Mouse (Mus musculus) ovary, postnatal 14 days (tissue): Measurements from ENCODE around the gene Nfkbiz.

Source experiments
- DNase-seq: peaks from one replicate; pipeline ENCODE4 v3.0.0; 2022; ENCODE audit warnings: low spot score

The Nfkbiz gene

DNA sequence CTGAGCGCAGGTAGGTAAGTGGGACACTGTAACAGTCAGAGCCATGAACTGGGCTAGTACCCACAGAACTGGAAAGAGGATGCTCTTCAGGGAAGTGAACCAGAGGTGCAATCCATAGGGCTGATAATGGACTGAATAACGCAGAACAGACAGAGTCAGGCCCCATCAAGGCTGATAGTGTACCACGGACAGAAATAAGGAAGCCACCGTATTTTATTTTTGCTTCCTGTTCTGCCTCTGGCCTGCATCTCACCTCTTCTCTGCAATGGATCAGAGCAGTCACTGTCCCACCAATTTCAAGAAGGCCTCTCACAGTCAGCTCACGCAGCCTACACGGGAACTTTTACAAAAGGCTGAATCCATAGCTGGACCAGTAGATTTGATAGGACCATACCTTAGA lies 6.7 kb downstream of the Nfkbiz start:
- DNase-seq = no peak

DNA sequence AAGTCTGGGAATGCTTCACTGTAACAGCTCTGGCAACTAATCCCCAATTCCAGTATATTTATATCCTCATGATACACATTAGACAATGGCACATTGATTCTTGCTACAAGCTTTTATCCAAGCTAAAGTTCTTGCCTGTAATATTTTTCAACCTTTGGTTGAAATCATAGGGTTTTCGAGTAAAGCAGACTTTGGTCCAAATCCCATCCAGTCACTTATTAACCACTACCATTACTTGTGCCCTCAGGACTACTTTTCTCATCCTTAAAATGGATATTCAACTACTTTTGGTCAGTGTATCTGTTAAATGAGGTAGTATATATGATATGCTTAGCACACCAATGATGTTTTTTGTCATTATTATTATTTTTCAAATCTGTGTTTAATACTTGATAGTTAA lies 7.2 kb downstream of the Nfkbiz start:
- DNase-seq = no peak

DNA sequence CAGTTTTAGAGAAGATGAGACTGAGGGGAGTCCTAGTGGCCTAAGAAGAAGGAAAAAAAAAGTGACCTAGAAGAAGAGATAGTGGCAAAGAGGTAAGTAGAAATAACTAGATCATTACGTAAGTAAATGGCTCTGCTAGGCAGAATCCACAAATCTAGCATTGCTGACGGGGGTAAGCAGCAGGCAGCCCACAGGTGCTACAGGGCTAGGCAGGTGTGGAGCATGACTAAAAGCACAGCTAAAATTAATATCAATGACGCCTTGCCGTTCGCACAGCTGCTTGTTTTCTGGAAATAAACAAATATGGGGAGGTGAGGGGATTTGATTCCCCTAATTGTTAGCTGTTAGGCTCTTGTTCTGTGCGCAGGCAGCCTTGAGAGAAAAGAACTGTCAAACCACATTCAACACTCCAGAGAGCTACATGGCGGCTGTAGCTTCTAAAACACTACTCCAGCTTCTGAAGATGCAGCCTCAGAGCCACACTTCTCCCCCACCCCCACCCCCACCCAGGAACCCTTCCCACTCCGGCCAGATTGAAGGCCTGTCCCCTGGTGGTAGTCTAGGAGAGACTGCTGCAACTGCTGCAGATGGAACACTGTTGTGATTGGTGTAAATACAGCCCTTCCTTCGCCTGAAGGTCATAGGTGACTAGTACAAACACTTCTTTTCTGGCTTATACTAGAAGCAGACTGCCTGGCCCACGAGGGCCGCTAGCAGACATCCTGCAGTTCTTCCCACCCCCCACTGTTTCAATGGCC lies 15.1 kb downstream of the Nfkbiz start:
- no peak for DNase-seq

DNA sequence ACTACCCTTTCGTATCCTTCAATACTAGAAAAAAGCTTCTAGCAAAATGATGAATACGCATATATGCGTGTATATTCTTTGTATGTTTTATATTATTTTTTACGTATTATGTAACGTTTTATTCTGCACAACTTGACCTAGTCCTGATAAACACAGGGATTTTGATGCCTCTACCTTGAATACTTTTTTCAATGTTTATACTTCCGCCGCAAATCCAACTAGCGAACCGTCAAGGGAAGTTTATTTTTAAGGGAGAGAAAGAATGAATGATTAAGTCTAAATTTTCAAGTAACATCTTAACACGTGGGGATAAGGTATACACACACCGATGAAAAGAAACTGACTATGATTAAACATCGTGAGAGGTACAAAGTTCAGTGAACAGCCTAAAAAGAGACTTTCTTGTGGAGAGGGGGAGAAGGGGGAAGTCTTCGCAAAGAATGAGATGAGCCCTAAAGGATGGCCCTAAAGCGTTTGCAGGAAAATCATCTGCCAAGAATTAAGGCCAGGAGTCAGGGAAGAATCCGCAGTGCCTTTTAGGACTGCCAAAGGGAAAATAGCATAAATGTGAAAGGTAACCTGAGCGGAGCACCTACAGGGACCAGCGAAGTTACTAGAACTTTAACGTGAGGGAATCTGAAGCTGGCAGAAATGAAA lies 15.8 kb downstream of the Nfkbiz start:
- no peak for DNase-seq

DNA sequence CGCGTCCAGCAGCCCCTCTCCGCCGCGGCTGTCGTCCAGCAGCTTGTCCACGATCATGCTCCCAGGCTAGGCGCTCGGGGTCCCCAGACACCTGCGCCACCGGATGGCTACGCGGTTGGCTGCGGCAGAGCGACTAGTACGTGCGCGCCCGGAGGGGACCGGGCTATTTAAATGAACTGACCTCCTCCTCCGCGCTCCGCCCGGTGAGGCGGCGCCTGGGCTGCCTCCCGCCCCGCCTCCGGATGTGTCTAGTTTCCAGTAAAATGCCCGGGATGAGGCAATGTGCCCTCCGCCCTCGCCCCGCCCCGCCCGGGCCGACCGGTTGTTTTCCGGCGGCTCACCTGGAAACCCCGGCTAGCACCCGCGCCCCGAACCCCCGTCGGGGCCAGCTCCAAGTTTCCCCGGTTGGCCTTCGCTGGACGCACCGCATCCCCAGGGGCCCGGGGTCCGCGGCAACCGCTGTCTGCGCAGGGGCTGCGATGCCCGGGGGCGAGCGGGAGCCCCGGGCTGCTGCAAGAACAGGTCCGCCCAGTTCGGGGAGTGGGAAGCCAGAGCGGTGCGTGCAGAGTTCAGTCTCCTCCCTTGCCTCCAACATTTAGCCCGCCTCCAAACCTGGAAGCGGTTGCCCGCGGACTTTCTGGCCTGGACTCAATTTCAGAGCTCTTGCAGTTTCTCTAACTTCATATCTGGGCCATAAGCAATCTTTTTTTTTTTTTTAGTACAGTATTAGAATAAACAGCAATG lies 16.5 kb downstream of the Nfkbiz start:
- DNase-seq = peak; percentile 82

DNA sequence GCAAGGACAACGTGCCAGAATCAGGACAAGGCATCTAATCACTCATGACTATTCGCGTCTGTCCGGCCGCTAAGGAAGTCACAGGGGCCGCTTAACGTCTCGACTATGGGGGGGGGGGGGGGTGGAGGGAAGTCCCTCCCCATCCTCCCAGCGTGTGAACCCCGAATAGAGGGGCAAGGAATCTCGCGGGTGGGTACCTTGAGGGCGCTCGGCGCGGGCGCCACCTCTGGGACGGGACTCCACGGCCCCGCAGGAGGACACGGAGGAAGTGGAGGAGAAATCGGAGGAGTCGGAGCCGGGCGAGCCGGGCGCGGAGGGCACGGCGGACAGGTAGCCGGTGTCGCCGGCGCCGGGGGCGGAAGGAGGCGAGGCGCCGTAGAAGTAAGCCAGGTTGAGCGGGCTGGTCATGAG lies 17.1 kb downstream of the Nfkbiz start:
- DNase-seq = no peak

DNA sequence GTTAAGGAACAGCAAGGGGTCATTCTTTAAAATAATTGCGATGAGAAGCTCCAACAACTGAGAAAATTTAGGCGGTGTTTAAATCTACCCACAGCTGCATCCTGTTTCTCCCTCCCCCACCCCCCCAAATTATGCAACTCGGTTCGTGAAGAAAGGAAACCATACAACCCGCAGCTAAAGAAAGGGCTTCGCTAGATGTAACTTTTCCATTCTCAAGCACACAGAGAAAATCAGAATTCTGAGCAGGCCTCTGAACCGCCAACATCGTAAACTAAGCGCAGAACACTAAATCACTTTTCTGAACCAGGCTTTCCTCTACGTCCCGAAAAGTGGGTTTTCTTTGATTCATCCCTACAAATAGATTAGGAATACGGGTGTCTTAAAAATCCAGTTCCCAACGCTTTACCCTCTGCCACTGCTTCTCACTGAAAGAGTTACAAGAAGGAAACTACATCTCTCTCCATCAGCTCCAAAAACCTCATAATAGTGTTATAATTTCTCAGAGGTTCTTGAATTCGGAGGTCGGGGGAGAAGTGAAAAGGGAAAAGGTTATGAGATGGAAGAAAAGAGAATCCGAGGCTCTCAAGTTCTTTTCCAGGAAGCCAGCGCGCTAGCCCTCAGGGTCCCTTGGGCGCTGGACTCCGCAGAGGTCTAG lies 17.7 kb downstream of the Nfkbiz start:
- DNase-seq = no peak

DNA sequence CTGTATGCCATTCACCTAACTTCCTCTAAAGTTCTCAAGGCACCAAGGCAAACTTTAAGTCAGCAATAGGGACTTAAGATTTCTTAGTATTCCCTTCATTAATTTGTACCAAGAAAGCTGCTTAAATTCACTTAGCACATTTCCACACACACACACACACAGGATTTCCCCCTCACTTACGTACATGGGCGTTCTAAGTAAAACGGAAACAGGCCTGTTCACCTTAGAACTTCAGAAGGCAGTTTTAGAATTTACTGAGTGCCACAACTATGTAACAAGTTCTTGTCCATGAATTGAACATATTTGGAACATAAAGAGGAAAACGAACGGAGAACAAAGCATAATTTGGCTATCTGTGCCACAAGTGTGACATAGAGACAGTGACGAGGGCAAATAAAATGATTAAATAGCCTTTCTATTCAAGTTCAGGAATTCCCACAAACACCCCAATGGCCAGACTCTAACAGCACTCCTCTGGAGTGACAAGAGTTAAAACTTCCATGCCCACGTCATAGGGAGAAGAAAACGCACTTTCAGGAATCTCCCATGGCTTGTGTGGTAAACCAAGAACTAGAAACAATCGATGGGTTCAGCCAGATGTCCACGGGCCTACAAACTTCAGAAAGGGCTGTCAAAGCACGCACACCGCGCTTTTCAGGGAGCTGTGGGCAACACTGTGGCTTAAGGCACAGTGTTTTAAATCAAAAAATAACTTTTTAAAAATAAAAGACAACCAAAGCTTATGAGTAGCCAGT lies 18.4 kb downstream of the Nfkbiz start:
- no peak for DNase-seq

DNA sequence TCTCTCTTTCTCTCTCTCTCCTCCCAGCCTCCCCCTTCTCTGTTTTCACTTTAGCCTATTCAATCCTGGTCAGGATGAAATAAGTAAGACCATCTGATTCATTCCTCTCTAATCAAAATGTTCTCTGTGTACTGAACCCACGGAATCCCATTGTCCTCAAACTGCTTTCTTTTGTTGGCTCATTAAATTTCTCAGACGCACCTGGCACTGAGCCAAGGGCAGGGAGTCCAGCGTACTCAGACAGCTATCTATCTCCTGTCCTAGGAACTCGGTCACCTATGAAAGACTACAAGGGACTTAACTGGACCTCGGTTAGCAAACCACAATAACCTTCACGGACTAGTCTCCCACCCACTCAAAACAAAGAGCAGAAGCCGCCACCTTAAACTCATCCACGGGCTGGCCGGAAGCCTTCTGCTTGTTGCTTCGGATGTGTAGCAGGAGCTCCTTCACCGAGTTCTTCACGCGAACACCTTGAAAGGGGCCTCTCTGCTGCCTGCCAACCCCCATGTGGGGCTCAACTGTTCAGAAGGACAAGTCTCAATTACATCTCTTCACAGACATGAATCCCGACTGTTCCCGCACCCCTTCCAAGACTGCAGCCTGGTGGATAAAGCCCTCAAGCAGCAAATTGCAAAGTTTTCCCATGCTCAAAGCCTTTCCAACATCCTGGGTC lies 19.4 kb downstream of the Nfkbiz start:
- DNase-seq = peak; percentile 45

DNA sequence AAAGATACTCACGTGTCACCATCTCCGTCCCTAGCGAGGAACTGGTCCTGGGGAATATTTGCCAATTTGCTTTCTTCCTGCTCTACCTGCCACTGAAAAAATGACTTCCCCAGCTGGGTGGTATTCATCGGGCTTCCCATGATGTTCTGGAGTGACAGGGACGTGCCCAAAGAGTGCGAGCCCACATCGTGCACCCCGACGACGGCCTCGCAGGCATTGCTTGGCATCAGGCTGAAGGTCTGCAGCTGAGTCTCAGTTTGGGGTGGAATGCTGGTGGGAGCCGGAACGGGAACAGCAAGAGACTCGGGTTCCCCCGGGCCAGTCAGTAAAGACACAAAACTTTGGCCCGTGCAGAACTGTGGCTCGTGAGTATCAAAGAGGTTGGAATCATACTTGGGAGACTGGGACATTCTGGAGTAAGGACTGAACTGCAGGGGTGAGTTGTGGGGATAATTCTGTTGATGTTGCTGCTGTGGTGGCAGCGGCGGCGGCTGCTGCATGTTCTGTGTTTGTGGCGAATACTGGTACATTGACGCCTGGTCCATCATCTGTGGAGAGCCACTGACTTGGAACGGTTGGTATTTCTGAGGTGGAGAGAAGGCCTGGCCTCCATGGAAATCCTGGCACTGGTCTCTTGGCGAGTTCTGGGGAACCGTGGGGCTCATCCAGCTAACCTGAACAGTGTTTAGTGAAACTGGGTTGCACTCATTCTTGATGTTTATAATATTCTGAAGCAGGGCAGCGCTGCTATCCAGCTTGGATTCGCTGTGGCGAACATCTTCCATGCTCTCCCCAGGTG lies 20.8 kb downstream of the Nfkbiz start:
- DNase-seq = no peak

DNA sequence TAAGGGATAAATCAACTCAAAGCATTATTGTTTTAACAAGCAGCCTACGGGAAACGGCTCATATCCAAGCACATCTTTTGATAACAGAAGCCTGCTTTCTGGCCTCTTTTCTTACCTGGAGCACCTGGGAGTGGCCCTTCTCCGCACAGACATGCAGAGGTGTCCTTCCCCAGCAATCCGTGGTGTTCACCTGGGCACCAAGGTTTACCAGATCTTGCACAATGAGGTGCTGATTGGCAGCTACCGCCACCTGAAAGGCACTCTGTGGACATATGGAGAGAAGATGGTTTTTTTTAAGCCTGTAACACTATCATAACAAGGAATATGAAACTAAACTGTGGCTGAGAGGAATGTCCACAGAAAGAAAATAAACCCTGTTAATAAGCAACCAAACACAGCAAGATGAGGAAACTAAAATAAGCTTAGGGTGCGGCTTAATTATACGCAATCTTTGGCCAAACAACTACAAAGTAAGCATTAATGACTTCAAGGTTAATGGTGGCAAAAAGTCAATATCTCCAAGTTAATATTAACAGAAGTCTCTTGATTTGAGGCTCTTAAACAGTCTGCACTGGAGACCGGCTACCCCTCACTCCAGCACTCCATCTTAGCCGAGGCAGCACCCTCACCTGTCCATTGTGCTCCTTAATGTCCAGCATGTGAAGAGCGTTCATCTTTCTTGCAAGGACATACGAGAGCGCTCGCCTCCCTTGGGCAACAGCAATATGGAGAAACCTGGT lies 22.3 kb downstream of the Nfkbiz start:
- no peak for DNase-seq

DNA sequence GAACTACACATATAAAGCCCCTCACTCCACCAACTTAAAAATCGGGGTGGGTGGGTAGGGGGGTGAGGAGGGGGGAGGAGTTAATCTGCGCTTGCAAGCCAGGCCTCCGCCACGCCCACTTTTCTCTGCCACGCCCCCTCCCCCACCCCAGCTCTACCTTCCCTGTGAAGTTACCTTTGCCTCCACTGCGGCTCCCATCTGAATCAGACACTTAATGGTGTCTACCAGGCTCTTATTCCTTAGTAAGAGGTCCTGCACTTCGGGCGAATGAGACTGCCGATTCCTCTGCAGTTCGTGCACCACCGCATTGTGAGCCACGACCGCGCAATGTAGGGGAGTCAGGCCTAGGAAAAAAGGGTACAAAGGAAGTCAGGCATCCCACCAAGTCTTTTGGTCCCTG lies 23.2 kb downstream of the Nfkbiz start:
- DNase-seq = no peak

DNA sequence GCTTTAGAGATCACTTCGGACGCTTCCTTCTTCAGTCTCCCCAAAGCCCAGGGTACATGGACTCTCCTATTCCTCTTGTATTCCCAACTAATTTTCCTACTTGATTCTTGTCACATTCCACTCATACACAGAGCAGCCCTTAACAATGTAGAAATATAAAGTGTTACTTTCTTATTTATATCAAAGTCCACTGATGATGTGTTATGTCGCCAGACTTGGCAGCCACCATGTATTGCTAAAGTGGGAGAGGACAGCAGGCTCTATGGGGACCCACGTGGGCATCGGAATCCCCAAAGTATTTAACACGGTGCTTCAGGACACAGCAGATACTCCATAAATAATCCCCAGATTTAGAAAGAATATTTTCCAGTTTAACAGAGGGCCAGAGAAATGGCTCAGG lies 24.0 kb downstream of the Nfkbiz start:
- no peak for DNase-seq

DNA sequence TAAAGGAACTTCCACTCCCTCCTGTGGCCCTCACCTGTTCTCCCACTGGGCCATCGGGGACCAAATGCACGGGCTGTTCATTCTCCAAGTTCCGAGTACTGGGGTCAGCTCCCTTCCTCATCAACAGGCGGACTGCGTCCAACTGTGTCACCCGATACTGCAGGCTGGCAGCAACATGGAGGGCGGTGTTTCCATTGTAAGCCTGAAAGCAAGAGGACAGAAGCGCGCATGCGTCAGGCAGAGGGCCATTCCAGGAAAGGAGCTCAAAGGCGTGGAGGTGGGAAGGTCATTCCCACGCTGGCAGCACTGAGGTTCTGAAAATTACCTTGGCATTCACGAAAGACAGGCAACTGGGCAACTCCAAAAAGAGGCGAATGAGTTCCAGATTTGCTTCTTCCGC lies 24.8 kb downstream of the Nfkbiz start:
- DNase-seq = no peak

DNA sequence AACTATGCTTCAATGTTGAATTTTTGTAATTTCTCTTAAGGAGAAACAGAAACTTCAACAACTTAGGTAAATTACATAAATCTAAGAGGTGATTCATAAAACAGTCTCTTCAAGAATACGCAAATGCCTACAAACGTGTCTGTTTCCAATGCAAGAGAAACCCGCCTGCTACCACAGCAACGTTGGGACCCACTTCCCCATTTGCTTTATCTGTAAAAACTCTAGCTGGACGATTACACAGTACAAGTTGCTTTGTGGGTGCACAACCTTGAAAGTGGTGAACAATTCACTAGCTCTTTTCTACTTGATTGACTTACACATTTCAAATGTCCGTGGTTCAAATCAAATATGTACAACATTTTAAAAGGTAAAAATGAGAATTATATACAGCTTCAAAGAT lies 26.9 kb downstream of the Nfkbiz start:
- no peak for DNase-seq

DNA sequence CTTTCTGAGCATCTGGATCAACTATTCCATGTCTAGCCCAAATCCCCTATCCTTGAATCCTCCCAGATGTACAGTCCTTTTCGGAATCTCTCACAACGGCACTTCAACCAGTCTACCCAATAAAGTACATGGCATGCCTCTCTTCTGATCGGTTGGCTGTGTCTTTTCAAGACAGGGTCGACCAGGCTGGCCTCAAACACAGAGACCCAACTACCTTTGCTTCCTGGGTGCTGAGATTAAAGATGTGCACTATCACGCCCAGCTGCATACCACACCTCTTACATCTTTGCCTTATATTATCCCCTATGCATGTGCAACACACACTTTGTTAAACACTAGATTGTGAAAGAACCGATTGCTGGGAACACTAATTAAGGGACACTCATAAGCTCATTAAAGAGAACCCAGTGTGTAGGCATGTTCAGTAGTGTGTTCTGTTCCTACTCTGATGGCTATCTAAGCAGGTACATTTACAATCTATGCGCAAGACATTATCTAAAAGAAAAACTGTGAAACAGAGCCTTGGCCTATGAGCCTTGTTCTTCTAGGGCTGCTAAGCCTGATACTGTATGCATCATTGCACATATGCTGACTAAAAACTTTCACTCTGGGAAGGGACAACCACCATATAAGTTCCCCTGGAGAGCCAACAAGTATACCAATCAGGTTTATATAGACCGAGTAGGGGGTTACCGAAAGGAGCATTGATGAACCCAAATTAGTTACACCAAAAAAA lies 28.8 kb downstream of the Nfkbiz start:
- DNase-seq = no peak

DNA sequence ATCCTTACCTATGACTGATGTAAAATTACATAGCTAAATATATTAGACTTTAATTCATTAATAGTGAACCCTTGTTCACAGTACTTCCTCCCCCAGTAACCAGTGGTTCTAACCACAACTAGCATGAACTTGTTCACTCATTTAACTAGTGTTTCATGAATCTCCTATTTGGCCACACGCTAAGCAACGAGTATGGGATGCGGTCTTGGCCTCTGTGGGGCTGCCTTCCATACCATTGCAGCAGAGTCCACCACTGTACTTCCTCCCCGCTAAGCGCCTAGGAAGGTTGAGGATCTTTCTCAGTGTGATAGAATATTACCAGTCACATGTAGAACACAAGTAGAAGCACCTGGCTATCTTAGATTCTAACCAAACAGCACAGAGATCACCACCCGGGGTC lies 29.4 kb downstream of the Nfkbiz start:
- DNase-seq = no peak

DNA sequence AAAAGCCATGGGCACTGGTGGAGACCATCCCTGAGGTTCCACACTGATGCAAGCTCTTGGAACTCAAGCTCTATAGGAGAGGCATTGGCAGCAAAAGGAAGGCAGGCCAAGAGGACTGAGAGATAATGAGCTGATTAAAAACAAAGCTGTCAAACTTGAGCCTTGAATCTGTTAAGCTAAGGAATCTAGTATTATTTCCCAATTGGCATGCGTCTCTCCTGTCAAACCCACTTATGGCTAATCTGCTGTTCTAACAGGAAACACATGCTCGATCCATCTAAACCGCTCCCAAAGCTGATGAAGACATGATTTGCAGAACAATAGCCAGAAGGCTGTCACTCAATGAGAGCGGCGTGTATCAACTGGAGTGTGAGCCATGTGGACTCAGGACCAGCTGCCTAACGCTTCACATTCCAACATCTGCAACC lies 31.2 kb downstream of the Nfkbiz start:
- no peak for DNase-seq

DNA sequence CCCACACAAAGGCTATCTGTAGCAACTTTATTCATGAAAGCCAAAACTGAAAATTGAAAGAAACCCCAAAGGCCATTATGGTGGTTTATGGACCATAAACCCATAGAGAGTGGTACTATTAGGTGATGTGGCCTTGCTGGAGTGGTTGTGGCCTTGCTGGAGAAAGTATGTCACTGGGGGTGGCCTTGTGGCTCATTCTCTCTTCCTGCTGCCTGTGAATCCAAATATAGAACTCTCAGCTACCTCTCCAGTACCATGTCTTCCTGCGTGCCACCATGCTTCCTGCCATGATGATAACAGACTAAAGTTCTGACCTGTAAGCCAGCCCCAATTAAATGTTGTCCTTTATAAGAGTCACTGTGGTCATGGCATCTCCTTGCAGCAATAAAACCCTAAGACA lies 33.9 kb downstream of the Nfkbiz start:
- no peak for DNase-seq
